12 mouse cellular contexts compared by ENCODE assay signal in genomic region chr3:122481891-122482739, GRCm38 (mm10).
A peak's percentile ranks its signal among the peaks of the same experiment; 100 is the strongest.
DNase-seq lines count a peak whose midpoint lies in the region; ATAC-seq and TF ChIP-seq lines count a peak whose summit lies in the region.
"Had no signal": no experiment of that assay in that cellular context is flagged by ENCODE, and none has a peak within 500 bp of the region (broad histone marks: within the 10 kb centered on the region; RNA-seq: fewer than 3 reads in every experiment).

No protein-coding gene starts in this region.

- 62% methylated on average over 21 of the region's 21 CpGs for WGBS in heart, adult 2 months
- WGBS in intestine, embryonic 14.5 days, result 54% methylated on average over 21 of the region's 21 CpGs
- 56% methylated on average over 21 of the region's 21 CpGs for WGBS in liver, postnatal 0 days (ENCODE audit: insufficient replicate concordance)

- no peak for TF ChIP-seq CTCF in heart, adult 2 months (IDR thresholded peaks at IDR 0.05)
- TF ChIP-seq CTCF in liver, postnatal 0 days (IDR thresholded peaks at IDR 0.05; ENCODE audit: low read depth), result no peak

- TF ChIP-seq EP300 in heart, adult 2 months (IDR thresholded peaks at IDR 0.05; ENCODE audit: insufficient read depth, low read depth, low read length), result no peak
- no peak; the same call in 1 of the 2 replicates for TF ChIP-seq EP300 in liver, postnatal 0 days (IDR thresholded peaks at IDR 0.05; ENCODE audit: low read depth)

- peak; percentile 58; the same call in 1 of the 2 replicates for ATAC-seq in intestine, embryonic 14.5 days (replicated peaks; ENCODE audit: low FRiP score, low TSS enrichment, low read depth)
- peak; percentile 84 for ATAC-seq in liver, postnatal 0 days
- ATAC-seq: forebrain, embryonic 16.5 days had no signal

- H3K36me3 ChIP-seq in heart, adult 2 months (ENCODE audit: control insufficient read depth, insufficient read depth, low read length), result no peaks in the 10 kb centered on the region
- H3K36me3 ChIP-seq in intestine, embryonic 14.5 days (ENCODE audit: control insufficient read depth, insufficient read depth, low read length), result no peaks in the 10 kb centered on the region
- no peaks in the 10 kb centered on the region for H3K36me3 ChIP-seq in liver, postnatal 0 days (replicated peaks; ENCODE audit: insufficient read depth, low read length)

- H3K4me1 ChIP-seq in heart, adult 2 months (ENCODE audit: control insufficient read depth, insufficient read depth, low read length), result peaks cover 5% of the 10 kb centered on the region
- peaks cover 27% of the 10 kb centered on the region; the same call in 1 of the 2 replicates for H3K4me1 ChIP-seq in intestine, embryonic 14.5 days (replicated peaks; ENCODE audit: control insufficient read depth, insufficient read depth, low read length)
- H3K4me1 ChIP-seq in liver, postnatal 0 days (ENCODE audit: insufficient read depth), result peaks cover 6% of the 10 kb centered on the region

- no peak overlapping the region for H3K9ac ChIP-seq in heart, adult 2 months (ENCODE audit: low read depth, low read length)
- H3K9ac ChIP-seq in intestine, embryonic 14.5 days (ENCODE audit: low read length), result no peak overlapping the region
- H3K9ac ChIP-seq in liver, postnatal 0 days (replicated peaks), result no peak overlapping the region

- no peaks in the 10 kb centered on the region for H3K27me3 ChIP-seq in heart, adult 2 months (ENCODE audit: control insufficient read depth, insufficient read depth, low read length)
- H3K27me3 ChIP-seq in intestine, embryonic 14.5 days (replicated peaks; ENCODE audit: control insufficient read depth, insufficient read depth, low read length), result no peaks in the 10 kb centered on the region
- no peaks in the 10 kb centered on the region for H3K27me3 ChIP-seq in liver, postnatal 0 days (ENCODE audit: insufficient read depth, low read length)

- intact Hi-C loops in heart, adult 2 months (cut with DNase I), result no loop called here

- peak overlapping the region; percentile 43 for H3K27ac ChIP-seq in heart, adult 2 months
- H3K27ac ChIP-seq in intestine, embryonic 14.5 days (ENCODE audit: low read depth), result peak overlapping the region; percentile 52; the same call in 1 of the 2 replicates
- H3K27ac ChIP-seq in liver, postnatal 0 days (ENCODE audit: low read depth), result peak overlapping the region; percentile 73

- H3K79me2 ChIP-seq in heart, adult 2 months (replicated peaks; ENCODE audit: control insufficient read depth, insufficient read depth, low read length), result no peaks in the 10 kb centered on the region

- no peaks in the 10 kb centered on the region for H3K9me3 ChIP-seq in intestine, embryonic 14.5 days (ENCODE audit: control insufficient read depth, low read length)
- H3K9me3 ChIP-seq in liver, postnatal 0 days (ENCODE audit: low read length), result no peaks in the 10 kb centered on the region

- H3K4me2 ChIP-seq in intestine, embryonic 14.5 days (ENCODE audit: low read length), result no peak overlapping the region
- H3K4me2 ChIP-seq in liver, postnatal 0 days (ENCODE audit: low read depth, low read length), result peak overlapping the region; percentile 42
- H3K4me2 ChIP-seq: heart, embryonic 11.5 days had no signal

- peak in 1 of 2 experiments; percentile 17 for DNase-seq in heart, adult 2 months
- DNase-seq in heart, postnatal 4 days, result no peak
- peak; percentile 59 for DNase-seq in NIH3T3 (ENCODE audit: low read depth)
- DNase-seq in intestine, embryonic 14.5 days (ENCODE audit: low spot score), result no peak
- DNase-seq in liver, postnatal 0 days, result peak; percentile 33
- no peak for DNase-seq in layer of hippocampus, adult 9-11 months
- no peak for DNase-seq in spleen, postnatal 36 days (ENCODE audit: low spot score in 2 of 2)
- no peak for DNase-seq in thymus, postnatal 0 days (ENCODE audit: low spot score)
- DNase-seq: lung, adult 18-20 months; thymus, adult 2 months had no signal

- TF ChIP-seq POLR2A in heart, adult 2 months (IDR thresholded peaks at IDR 0.05; ENCODE audit: insufficient read depth, low read depth, low read length), result no peak

- no peak overlapping the region for H3K4me3 ChIP-seq in heart, adult 2 months
- H3K4me3 ChIP-seq in intestine, embryonic 14.5 days (ENCODE audit: low read depth, low read length), result no peak overlapping the region
- H3K4me3 ChIP-seq in liver, postnatal 0 days (ENCODE audit: low read depth, low read length), result no peak overlapping the region

Comparison
In these comparisons a context has a peak if more than half of its experiments do, and no peak if none do; other contexts are left out.
1. DNase-seq: peak in NIH3T3 (single experiment) and liver, postnatal 0 days (single experiment); none in heart, postnatal 4 days (single experiment), intestine, embryonic 14.5 days (single experiment), layer of hippocampus, adult 9-11 months (single experiment), spleen, postnatal 36 days (0 of 2) and thymus, postnatal 0 days (single experiment).
2. Peak in every context shown above with its lines, with median percentiles within 50 percentile points of each other: H3K27ac ChIP-seq.